Mouse (Mus musculus): Measurements from ENCODE around the gene Syt15. TPM values are rescaled to one million over a fixed set of nuclear protein-coding genes. Genes with fewer than 3 reads are reported as not detected.
"Not testable (repeated sequence)": the region's sequence is repeated elsewhere in the genome, so short reads cannot be mapped to it uniquely, and the experiment has no call there.

Syt15 gene
- polyA plus RNA-seq, 1 experiment from 2014 or later: 0.04 TPM

DNA sequence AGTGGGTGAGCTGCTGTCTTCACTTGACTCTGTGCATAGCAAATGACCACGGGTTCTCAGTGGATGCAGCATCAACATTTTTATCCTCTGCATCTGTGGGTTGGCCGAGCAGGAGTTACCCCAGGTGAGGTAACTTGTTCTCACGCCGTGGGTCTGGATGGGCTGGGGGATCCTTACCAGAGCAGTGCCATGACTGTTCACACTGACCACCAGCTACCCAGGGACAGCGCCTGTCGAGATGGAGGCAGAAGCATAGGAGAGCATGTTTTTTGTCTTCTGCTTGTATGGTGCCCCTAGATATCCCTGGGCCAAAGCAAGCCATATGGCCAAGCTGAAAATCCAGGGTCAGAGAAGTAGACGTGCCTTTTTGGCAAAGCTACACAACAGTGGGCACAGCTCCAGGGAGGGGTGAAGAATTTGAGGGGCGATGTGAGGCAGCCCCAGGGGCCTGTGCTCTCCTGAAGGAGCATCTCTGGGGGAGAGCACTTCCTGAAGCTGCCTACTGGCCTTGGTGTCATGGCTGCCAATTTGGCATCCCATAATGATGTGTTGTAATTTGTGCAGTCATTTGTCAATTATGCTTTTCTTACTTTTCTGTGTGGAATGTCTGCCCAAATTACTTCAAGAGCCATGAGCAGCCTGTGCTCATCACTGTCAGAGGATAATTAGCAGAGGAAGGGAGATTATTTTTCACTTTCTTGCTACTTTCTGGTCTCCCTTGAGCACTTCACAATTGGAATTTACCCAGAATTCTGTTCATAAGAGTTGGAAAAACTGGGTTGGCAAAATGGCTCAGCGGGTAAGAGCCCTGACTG lies 13.7 kb downstream of the Syt15 start:
- Histone ChIP-seq H3K36me3 (replicated peaks) (no peaks in the 10 kb centered on the region), H3K4me1 (peaks cover 7% of the 10 kb centered on the region), H3K9me3 (no peaks in the 10 kb centered on the region), H3K27ac (replicated peaks) (no peak overlapping the region), H3K27me3 (replicated peaks; ENCODE audit: low read depth, poor library complexity, severe bottlenecking) (no peaks in the 10 kb centered on the region), H3K4me3 (no peak overlapping the region)
- 81% methylated on average over 9 of the region's 9 CpGs for WGBS
- DNase-seq (ENCODE audit: low spot score): no peak

DNA sequence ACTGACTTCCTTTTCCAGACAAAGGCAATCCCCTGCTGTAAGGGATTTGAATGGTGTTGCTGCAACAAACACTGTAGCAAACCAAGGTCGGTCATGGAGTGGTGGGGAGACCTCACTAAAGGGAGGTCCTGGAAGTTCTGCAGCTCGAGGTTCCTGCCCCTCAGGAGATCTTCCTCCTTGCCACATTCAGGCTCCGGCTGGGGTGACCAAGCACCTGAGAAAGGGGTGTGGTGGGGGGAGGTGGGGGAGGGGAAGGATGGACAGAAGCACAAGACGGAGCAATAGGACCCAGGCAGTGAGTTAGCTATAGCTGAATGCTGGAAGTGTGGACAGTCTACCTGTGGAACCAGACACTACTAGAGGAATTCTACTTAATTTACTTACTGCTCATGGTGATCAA lies 14.5 kb downstream of the Syt15 start:
- H3K27ac ChIP-seq (replicated peaks): no peak overlapping the region
- 67% methylated on average over 4 of the region's 4 CpGs for WGBS
- no peak overlapping the region for H3K4me3 ChIP-seq
- H3K36me3 ChIP-seq (replicated peaks): no peaks in the 10 kb centered on the region
- no peaks in the 10 kb centered on the region for H3K9me3 ChIP-seq
- no peak for DNase-seq (ENCODE audit: low spot score)
- H3K27me3 ChIP-seq (replicated peaks; ENCODE audit: low read depth, poor library complexity, severe bottlenecking): no peaks in the 10 kb centered on the region
- peaks cover 7% of the 10 kb centered on the region for H3K4me1 ChIP-seq

DNA sequence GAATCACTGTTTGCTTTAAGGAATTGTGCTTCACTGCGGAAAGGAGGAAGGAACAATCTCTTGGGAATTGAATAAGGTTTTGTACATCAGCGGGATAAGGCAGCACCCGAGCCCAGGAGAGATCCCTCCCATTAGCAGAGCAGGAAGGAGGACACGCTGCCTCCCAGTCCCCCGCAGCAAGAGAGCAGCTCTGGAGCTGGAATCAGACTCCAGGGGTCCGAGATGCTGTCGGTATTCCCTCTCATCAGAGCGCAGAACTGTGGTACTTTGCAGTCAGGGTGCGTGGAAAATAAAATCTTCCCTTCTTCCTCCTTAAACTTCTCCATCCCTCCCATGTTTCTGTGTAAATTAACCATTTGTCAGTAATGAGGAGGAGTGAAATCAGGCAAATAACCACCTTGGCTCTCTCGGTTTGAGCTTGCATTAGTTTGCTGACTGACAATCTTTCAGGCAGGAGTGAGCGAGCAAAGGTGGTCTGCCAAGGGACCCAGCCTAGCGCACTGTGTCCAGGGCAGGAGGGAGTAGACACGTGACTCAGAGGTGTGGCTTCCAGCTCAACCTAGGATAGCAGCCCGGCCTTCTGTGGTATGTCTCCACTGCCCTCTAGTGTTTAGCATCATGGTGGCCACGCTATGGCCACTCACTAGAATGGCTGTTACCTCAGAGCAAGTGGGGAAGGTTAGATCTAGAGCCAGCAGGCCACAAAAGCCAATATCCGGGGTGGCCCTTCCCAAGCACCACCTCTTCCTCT lies 15.4 kb downstream of the Syt15 start:
- H3K4me1 ChIP-seq: peaks cover 7% of the 10 kb centered on the region
- H3K4me3 ChIP-seq: peak overlapping the region; percentile 51
- 4% methylated on average over 16 of the region's 16 CpGs for WGBS
- H3K36me3 ChIP-seq (replicated peaks): no peaks in the 10 kb centered on the region
- peak; percentile 83 for DNase-seq (ENCODE audit: low spot score)
- H3K9me3 ChIP-seq: no peaks in the 10 kb centered on the region
- no peak overlapping the region for H3K27ac ChIP-seq (replicated peaks)
- no peaks in the 10 kb centered on the region for H3K27me3 ChIP-seq (replicated peaks; ENCODE audit: low read depth, poor library complexity, severe bottlenecking)

DNA sequence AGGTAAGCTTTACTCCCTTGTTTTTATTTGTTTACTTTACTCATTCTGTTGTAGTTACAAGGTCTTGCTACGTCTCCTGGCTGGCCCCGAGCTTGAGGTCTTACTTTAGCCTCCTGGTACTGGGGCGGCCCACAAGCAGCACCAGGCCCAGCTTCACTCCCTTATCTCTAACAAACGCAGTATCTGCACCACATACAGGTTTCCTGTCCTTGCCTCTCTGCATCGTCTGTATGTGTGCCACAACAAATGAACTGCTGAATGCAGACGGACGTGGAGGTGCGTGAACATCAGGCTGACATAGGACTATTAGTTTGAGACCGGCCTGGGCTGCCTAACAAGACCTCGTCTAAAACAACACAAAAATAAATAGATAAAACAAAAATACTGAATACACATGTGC lies 20.9 kb downstream of the Syt15 start:
- H3K36me3 ChIP-seq (replicated peaks): no peaks in the 10 kb centered on the region
- WGBS: 87% methylated on average over 10 of the region's 10 CpGs
- no peaks in the 10 kb centered on the region for H3K9me3 ChIP-seq
- DNase-seq (ENCODE audit: low spot score): no peak
- H3K27me3 ChIP-seq (replicated peaks; ENCODE audit: low read depth, poor library complexity, severe bottlenecking): no peaks in the 10 kb centered on the region
- H3K4me3 ChIP-seq: no peak overlapping the region
- no peaks in the 10 kb centered on the region for H3K4me1 ChIP-seq
- no peak overlapping the region for H3K27ac ChIP-seq (replicated peaks)

DNA sequence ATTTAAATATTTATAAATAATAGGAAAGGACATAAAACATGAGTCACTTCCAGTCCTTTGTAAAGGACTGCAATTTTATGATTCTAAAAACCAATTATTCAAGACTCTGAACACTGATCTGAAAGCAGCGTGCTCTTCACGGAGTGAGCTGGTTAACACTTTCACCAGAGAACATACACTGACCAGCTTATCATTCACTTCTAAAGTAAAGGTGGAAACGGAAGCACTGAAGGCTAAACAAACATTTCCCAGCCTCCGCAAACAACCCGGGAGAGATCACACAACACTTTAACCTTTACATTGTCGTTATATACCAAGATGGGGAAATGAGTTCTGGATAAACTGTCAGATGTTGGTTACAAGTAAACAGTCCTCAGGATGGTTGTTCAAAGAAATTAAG lies 21.3 kb downstream of the Syt15 start:
- Histone ChIP-seq H3K4me1 (no peaks in the 10 kb centered on the region), H3K4me3 (no peak overlapping the region), H3K27ac (replicated peaks) (no peak overlapping the region), H3K9me3 (no peaks in the 10 kb centered on the region), H3K27me3 (replicated peaks; ENCODE audit: low read depth, poor library complexity, severe bottlenecking) (no peaks in the 10 kb centered on the region), H3K36me3 (replicated peaks) (no peaks in the 10 kb centered on the region)
- DNase-seq (ENCODE audit: low spot score): no peak
- 87% methylated on average over 6 of the region's 6 CpGs for WGBS

DNA sequence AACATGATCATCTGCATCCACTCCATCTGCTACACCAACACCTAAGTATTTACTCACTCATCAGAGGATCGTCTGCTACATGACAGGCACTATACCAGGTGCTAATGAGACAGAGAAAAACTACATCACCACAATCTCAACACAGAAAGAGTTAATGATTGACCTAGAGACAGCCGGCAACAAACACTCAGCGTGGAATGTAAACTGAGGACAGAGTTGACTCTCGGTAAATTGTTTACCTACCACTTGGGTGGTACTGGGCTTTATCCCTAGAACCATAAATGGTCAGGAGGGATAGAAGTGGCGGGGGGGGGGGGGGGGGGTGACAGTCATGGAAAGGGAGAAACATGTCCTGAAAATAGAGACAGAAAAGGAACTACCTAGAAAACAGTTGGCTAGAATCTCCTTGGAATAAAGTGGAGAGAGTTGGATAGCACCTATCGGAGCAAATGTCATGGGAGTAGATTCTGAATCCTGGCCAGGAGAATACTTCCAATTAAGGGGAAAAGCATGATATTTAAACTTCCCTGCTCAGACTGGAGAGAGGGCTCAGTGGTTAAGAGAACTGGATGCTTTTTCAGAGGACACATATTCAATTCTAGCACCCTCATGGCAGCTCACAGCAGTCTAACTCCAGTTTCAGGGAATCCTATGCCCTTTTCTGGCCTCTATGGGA lies 33.2 kb downstream of the Syt15 start:
- Histone ChIP-seq H3K4me1 (no peaks in the 10 kb centered on the region), H3K36me3 (replicated peaks) (no peaks in the 10 kb centered on the region), H3K27me3 (replicated peaks; ENCODE audit: low read depth, poor library complexity, severe bottlenecking) (no peaks in the 10 kb centered on the region), H3K27ac (replicated peaks) (no peak overlapping the region), H3K4me3 (no peak overlapping the region), H3K9me3 (no peaks in the 10 kb centered on the region)
- DNase-seq (ENCODE audit: low spot score): no peak
- 75% methylated on average over 6 of the region's 6 CpGs for WGBS

DNA sequence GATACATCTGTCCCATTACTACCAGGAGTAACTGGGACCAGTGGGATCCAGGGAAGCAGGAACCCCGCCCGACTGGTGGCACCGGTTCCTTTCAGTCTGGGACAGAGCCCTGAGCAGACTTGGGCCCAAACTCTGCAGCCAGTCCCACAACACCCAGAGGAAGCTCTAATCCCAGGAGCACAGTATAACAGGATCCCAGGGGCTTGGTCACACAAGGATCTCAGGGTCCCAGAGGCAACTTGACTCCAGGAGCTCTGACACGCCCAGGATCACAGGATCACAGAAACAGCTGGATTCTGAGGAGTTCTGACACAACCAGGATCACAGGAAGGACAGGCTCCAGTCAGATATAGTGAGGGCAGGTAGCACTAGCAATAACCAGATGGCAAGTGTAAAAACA lies 33.9 kb downstream of the Syt15 start:
- WGBS: 82% methylated on average over 4 of the region's 4 CpGs

DNA sequence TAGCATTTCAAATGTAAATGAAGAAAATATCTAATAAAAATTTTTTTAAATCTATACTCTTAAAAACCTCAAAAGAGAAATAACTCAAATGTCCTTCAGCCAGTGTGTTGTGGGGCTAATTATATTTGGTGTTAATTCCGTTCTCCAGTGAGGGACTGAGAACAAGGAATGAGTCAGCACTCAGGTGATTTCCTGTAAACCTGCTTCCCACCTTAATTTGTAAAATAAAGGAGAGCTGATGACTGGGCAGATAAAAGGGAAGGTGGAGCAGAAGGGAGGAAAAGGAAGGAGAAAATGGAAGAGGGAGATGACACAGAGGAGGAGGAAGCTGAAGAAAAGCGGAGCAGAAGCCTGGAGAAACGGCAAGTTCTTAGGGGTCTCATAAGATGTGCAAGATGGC lies 39.1 kb downstream of the Syt15 start:
- H3K27ac ChIP-seq (replicated peaks); H3K36me3 ChIP-seq (replicated peaks); DNase-seq (ENCODE audit: low spot score); H3K4me1 ChIP-seq; H3K27me3 ChIP-seq (replicated peaks; ENCODE audit: low read depth, poor library complexity, severe bottlenecking); H3K9me3 ChIP-seq; H3K4me3 ChIP-seq: not testable (repeated sequence)
- 72% methylated on average over 3 of the region's 3 CpGs for WGBS

More for the DNA sequence above, 33.9 kb downstream of the Syt15 start:
- Histone ChIP-seq H3K4me3 (no peak overlapping the region), H3K9me3 (no peaks in the 10 kb centered on the region), H3K4me1 (no peaks in the 10 kb centered on the region), H3K27me3 (replicated peaks; ENCODE audit: low read depth, poor library complexity, severe bottlenecking) (no peaks in the 10 kb centered on the region), H3K36me3 (replicated peaks) (no peaks in the 10 kb centered on the region), H3K27ac (replicated peaks) (no peak overlapping the region)
- no peak for DNase-seq (ENCODE audit: low spot score)

DNA sequence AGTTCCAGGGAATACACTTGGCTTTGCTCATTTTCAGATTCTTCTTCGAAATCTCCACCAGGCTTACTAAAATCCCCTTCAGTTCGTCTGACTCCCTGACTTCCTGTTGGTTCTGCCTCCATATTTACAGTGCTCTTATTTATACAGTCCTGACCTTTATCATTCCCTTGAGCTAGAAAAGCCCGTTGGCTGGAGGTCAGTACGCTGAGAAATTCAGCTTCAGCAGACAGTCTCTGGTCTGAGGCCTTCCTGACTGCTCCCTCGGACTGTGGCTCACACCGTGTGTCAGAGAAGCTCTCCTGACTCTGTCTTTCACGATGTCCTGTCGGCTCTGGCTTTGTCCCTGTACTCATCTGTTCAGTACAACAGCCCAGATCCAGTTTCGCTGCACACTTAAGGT lies 48.7 kb downstream of the Syt15 start:
- Histone ChIP-seq H3K27ac (replicated peaks) (no peak overlapping the region), H3K9me3 (no peaks in the 10 kb centered on the region), H3K27me3 (replicated peaks; ENCODE audit: low read depth, poor library complexity, severe bottlenecking) (no peaks in the 10 kb centered on the region), H3K36me3 (replicated peaks) (no peaks in the 10 kb centered on the region), H3K4me3 (no peak overlapping the region), H3K4me1 (no peaks in the 10 kb centered on the region)
- no peak for DNase-seq (ENCODE audit: low spot score)
- 75% methylated on average over 9 of the region's 9 CpGs for WGBS

DNA sequence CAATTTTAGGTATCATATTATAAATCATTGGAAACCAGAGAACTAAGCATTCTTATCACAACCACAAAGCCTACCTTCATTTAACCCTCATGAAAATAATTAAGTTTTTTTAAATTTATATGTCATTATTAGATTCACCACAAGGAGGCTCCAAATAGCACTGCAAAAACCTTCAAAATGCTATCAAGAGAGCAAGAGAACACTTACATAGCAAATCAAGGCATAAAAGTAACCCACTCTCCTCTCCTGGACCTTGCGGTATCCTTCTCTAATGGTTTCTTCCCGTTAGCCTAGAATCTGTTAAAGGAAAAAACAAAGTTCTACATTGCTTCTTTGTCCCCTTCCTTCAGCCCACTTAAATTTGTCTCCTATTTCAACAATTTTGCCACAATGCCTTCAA lies 53.9 kb downstream of the Syt15 start:
- 69% methylated on average over 2 of the region's 2 CpGs for WGBS
- Histone ChIP-seq H3K4me1 (no peaks in the 10 kb centered on the region), H3K4me3 (no peak overlapping the region), H3K36me3 (replicated peaks) (no peaks in the 10 kb centered on the region), H3K27me3 (replicated peaks; ENCODE audit: low read depth, poor library complexity, severe bottlenecking) (no peaks in the 10 kb centered on the region), H3K27ac (replicated peaks) (no peak overlapping the region), H3K9me3 (no peaks in the 10 kb centered on the region)
- no peak for DNase-seq (ENCODE audit: low spot score)

DNA sequence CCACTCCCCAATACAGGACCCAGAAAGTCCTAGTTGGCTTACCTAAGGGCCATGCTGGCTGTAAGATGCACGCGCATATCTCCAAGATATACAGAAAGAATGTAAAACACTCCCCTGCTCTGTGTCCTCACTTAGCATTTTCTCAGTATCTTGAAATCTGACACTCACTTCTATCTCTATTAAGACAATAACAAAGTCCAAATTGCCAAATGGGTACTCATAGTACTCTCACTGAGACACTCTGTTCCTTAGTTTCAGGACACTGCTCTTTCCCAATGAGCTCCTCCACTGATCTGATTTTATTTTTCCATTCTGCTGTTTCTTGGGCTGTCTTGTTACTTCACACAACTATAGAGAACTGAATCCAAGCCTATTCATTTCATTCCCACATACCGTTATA lies 54.7 kb downstream of the Syt15 start:
- H3K4me1 ChIP-seq: no peaks in the 10 kb centered on the region
- no peaks in the 10 kb centered on the region for H3K9me3 ChIP-seq
- H3K36me3 ChIP-seq (replicated peaks): no peaks in the 10 kb centered on the region
- DNase-seq (ENCODE audit: low spot score): no peak
- no peak overlapping the region for H3K4me3 ChIP-seq
- 92% methylated on average over 3 of the region's 3 CpGs for WGBS
- no peaks in the 10 kb centered on the region for H3K27me3 ChIP-seq (replicated peaks; ENCODE audit: low read depth, poor library complexity, severe bottlenecking)
- no peak overlapping the region for H3K27ac ChIP-seq (replicated peaks)

DNA sequence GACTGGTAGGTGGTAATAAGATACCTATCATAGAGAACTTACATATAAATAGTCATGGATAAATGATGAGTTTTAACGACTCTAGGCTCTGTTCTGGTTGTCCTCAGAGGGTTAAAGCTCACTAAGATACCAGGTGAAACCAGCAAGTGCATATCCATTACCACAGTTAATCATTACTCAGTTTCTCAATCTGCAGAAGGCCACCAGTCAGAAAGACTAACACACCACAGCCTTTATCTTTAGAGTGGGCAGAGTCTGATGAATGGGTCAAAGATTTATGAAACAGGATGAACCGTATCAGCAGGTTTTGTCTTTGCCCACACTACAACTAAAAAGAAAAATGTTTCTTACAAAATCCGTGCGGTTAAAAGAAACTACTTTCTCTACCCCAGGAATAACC lies 55.8 kb downstream of the Syt15 start:
- 91% methylated on average over 4 of the region's 4 CpGs for WGBS
- no peaks in the 10 kb centered on the region for H3K36me3 ChIP-seq (replicated peaks)
- no peak overlapping the region for H3K27ac ChIP-seq (replicated peaks)
- H3K4me1 ChIP-seq: no peaks in the 10 kb centered on the region
- no peak overlapping the region for H3K4me3 ChIP-seq
- no peak for DNase-seq (ENCODE audit: low spot score)
- no peaks in the 10 kb centered on the region for H3K9me3 ChIP-seq
- H3K27me3 ChIP-seq (replicated peaks; ENCODE audit: low read depth, poor library complexity, severe bottlenecking): no peaks in the 10 kb centered on the region

DNA sequence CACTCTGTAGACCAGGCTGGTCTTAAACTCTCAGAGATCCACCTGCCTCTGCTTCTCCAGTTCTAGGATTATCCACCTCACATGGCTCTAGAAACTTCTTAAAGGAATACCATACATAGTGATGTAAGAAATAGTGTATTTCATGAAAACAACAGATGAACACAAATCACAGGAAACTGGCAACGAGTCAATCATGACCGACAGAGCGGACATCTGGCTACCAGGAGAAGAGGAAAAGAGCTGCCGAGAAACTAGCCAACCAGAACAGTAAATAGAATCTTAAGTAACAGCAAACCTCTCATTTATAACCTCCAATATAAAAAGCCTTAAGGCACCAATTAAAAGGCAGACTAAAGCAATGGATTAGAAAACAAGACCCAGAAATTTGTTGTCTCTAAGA lies 60.3 kb downstream of the Syt15 start:
- no peaks in the 10 kb centered on the region for H3K27me3 ChIP-seq (replicated peaks; ENCODE audit: low read depth, poor library complexity, severe bottlenecking)
- no peaks in the 10 kb centered on the region for H3K4me1 ChIP-seq
- no peaks in the 10 kb centered on the region for H3K36me3 ChIP-seq (replicated peaks)
- no peak for DNase-seq (ENCODE audit: low spot score)
- no peak overlapping the region for H3K27ac ChIP-seq (replicated peaks)
- no peaks in the 10 kb centered on the region for H3K9me3 ChIP-seq
- WGBS: 81% methylated on average over 4 of the region's 4 CpGs
- H3K4me3 ChIP-seq: no peak overlapping the region
